Mouse (Mus musculus): ENCODE measurements around the gene Uqcrh. TPM values are rescaled to one million over a fixed set of nuclear protein-coding genes. Genes with fewer than 3 reads are reported as not detected.

The Uqcrh gene
- total RNA-seq, 2 experiments from 2014 or later = 876 to 989 TPM

DNA sequence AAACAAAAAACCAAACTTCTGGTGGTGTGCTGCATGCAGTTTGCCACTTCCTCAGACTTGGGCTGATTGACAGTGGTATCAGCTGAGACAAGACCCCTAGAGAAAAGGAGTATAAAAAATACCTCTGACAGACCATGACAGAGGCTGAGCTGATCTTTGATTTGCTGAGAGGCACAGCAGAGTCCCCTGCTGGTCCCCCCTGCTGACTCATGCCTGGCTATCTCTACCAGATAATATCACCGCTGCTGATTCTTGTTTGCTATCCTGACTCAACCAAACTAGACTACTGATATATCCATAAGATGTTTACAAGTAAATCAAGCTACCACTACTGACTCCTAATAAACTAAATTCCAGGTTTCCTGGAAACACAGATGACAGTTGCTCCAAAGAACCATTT, 11.0 kb downstream of the Uqcrh start:
- intact Hi-C loops (cut with DNase I; ENCODE audit: low total_unique reads) = no loop called here
- DNase-seq = no peak

DNA sequence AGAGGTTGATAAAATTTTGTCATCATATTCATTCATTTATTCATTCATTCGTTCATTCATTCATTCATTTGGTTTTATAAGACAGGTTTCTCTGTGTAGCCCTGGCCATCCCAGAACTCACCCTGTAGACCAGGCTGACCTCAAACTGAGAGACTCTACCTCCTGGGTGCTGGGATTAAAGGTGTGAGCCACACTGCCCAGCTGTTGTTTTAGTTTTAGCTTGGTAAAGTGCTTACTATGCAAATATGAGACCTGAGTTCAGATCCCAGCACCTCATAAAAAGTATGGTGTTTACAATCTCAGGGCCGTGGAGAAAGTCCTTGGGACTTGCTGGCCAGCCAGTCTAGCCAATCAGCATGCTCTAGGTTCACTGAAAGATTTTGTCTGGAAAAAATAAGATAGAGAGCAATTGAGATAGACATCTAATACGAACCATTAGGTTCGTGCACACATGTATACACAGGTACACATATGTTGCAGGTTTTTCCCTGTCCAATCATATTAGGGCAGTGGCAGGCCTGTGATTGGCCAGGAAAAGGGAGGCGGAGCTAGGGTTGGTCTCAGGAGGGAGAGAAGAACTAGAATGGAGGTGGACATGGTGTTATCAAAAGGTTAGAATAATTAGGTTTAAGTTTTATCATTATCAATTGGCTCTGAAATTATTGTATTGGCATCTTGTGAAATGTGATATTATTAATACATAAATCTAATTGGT, 15.7 kb downstream of the Uqcrh start:
- intact Hi-C loops (cut with DNase I; ENCODE audit: low total_unique reads) = no loop called here
- no peak for DNase-seq

DNA sequence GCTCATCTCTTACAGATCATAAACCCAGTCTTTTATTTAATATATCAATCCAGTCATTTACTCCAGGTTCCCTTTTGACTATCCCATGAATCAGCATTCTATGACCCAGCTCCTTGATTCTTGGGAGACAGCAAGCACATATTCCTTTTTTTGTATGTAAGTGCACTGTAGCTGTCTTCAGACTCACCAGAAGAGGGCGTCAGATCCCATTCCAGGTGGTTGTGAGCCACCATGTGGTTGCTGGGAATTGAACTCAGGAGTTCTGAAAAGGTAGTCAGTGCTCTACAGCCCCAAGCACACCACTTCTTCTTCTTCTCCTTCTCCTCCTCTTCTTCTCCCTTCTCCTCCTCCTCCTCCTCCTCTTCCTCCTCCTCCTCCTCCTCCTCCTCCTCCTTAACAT, 17.3 kb downstream of the Uqcrh start:
- intact Hi-C loops (cut with DNase I; ENCODE audit: low total_unique reads) = no loop called here

DNA sequence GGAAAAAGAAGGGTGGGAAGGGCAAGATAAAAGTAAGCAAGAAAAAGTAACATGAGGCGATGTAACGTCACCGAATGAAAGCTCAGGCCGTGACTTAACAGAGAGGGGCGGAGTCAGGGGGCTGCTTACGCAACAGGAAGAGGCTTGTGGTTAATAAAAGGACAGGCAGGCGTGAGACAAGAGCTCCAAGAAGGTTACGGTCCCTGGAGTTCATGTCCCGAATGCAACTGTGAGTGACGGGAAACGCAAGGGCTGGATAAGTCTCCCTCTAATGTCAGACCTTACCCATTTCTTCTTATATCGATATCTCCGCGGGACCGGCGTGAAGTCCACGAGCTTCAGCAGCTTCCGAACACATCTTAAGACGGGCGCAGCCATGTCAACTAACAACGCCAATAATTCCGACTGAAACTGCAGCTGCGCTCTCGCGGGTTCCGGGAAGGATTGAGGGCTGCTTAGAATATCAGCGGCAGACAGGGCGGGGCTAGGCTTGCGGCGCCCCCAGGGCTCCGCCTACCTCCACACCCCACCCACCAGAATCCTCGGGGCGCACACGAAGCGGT, 21.4 kb downstream of the Uqcrh start, which contains the start of gene Nsun4:
Nsun4 (minus strand) TSS at position 478 of the 563 bp plus-strand sequence.
- intact Hi-C loops (cut with DNase I; ENCODE audit: low total_unique reads) = no loop called here

More for the DNA sequence above, 17.3 kb downstream of the Uqcrh start:
- no peak for DNase-seq

DNA sequence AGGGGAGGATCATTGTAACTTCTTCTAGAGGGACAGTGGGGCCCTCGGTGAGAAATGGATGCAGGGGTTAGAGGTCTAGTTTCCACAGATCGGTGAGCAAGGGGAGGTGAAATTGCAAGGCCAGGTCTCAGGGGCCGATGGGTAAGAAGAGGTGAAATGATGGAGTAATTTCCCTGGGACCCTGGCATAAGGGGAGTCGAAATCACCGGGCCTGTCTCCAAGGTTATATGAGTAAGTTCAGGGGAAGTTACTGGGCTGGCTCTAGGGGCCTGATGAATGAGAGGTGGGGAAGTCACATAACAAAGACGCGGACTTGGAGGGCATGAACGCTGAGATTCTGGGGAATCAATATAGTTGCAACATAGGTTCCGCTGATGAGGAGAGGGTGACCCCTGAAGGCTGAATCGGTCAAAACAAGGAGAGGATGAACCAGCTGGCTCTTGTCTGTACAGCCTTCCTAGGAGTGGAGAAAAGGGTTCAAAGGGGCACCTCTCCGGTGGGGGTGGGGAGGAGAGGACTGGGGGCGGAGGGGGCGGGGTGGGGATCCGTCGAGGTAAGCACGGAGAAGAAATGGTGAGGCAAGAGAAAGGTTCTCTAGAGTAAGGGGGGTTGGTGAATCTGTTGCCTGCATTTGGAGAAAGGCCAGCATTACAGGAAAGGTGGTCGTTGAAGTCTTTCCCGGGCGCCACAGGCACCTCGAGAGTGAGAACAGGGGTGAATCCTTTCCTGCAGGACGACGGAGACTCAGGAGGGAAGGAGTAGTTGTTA, 22.2 kb downstream of the Uqcrh start:
- intact Hi-C loops (cut with DNase I; ENCODE audit: low total_unique reads) = no loop called here
- DNase-seq = no peak

More for the DNA sequence above, 21.4 kb downstream of the Uqcrh start, which contains the start of gene Nsun4:
- DNase-seq = peak; percentile 89

DNA sequence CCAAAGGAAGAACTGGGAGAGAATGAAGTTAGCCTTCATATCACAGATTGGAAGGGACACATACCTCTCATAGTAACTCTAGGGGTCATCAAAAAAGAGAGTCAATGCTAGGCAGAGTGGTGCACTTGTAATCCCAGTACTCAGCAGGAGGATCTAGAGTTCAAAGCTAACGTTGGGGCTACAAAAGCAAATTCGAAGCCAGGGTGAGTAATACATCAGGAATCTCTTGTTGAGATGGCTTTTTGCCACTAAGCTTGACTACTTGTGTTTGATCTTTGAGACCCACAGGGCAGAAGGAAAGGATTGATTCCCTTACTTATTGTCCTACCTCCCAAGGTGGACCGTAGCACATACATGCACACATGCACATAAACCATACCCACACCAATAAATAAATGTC, 25.7 kb downstream of the Uqcrh start:
- intact Hi-C loops (cut with DNase I; ENCODE audit: low total_unique reads) = no loop called here
- DNase-seq = no peak

DNA sequence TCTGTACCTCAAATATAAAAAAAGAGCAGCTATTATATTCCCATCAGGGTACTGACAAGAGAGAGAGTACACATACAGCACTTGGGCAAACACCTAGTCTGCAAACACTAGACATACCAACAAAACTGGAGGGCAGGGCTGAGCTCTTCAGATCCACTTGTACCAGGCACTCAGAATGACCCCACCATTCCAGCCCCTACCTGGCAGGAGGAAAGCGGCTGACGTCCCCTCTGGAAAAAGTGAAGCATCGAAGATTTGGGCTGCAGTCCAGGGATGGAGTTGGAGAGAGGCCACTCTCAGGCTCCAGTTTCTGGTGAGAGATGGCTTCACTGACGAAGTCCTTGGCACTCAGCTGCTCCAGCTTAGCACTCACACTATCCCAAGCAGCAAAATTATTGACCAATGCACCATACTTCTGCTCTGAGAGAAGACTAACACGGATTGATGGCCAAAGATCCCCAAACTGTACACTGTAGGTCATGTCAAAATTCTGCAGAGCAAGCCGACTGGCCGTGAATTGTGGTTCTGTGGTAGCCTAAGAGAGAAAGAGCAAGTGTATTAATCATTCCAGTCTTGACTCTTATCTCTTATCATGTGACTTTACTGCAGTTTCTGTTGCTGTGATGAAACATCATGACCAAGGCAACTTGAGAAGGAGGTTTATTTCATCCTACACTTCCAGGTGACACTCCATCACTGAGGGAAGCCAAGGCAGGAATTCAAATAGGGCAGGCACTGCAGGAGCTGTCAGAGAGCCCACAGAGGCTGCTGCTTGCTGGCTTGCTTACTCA, 26.5 kb downstream of the Uqcrh start:
- intact Hi-C loops (cut with DNase I; ENCODE audit: low total_unique reads) = no loop called here
- DNase-seq = peak; percentile 42

DNA sequence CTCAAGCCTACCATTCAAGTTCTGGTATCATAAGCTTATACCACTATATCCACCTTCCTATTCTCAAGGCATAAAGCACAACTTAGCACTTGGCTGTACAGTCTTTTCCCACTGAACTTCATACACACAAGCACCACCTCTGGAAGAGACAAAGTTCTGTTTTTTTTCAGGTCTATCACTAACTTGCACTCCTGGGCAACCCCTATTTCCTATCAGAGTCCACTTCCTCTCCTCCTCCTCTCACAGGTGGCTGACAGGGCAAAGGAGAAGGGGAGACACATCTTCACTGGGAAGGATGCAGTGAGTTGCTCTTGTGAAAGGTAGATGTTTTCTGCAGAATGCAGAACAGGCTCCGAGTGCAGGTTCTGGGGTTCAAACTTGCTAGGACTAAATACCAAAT, 27.2 kb downstream of the Uqcrh start:
- DNase-seq = no peak
- intact Hi-C loops (cut with DNase I; ENCODE audit: low total_unique reads) = no loop called here

DNA sequence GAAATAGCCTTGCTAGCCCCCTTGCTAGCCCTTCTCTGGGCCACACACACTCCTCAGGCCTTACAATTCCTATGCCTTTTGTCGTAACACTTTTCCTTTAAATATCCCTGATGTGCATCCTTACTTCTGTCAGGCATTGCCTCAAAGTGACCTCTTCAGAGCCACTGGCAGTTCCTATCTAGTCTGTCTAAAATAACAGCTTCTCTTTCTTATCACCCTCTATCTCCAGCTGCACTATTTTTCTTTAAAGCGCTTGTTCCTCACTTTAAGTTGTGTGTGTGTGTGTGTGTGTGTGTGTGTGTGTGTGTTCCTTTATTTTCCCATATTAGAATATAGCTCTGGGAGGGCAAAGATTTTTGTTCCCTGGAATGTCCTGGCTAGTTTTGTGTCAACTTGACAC, 28.3 kb downstream of the Uqcrh start:
- DNase-seq = no peak
- intact Hi-C loops (cut with DNase I; ENCODE audit: low total_unique reads) = no loop called here

DNA sequence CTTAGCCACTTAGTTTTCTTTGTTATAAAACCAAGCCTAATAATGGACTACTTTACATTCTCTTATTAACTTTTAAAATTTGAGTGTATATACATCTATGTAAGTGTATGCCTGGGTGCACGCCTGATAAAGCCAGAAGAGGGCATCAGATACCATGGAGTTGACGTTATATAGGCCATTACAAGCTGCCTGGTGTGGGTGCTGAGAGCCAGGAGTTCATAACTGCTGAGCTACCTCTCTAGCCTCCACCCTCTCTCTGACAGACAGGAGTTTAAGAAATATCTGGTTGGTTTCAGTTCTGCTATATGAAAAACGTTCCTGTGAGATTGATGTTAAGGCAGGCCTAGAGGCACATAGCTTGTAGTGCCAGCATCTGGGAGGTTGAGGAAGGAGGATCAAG, 32.7 kb downstream of the Uqcrh start:
- DNase-seq = no peak

DNA sequence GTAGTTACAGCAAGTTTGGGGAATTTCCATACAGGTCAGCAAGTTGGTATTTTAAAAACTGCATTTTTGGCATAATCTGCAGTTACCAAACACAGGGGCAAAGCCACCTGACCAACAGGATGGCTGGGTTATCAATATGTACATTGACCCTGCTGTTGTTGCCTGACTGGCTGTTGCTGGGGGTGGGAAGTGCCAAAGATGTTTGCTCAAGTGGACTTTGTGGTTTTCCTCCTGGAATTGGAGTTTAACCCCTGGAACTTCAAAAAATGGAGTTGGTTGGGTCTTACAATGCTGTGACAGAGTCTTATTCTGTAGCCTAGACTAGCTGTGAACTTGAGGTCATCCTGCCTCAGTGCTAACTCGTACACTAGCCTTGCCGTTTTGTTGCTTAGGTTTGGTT, 34.4 kb downstream of the Uqcrh start:
- intact Hi-C loops (cut with DNase I; ENCODE audit: low total_unique reads) = no loop called here
- no peak for DNase-seq

More for the DNA sequence above, 32.7 kb downstream of the Uqcrh start:
- intact Hi-C loops (cut with DNase I; ENCODE audit: low total_unique reads) = no loop called here

DNA sequence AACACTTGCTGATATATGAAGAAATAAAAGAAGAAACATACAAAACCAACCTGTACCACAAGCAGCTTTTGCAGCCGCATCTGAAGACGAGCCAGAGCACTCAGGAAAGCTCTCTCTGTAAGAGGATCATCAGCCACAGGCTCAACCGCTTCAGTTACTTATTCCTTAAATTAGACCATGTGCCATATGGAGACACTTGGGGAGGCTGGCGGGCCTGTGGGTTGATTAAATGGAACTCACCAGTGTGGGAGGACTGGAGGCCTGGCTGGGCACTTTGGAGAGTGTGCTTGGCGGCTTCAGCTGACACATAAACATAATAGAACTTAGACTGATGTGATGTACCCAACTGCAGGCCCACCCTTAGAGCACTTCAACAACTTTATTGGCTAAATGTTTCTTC, 41.5 kb downstream of the Uqcrh start:
- intact Hi-C loops (cut with DNase I; ENCODE audit: low total_unique reads) = no loop called here
- DNase-seq = no peak

DNA sequence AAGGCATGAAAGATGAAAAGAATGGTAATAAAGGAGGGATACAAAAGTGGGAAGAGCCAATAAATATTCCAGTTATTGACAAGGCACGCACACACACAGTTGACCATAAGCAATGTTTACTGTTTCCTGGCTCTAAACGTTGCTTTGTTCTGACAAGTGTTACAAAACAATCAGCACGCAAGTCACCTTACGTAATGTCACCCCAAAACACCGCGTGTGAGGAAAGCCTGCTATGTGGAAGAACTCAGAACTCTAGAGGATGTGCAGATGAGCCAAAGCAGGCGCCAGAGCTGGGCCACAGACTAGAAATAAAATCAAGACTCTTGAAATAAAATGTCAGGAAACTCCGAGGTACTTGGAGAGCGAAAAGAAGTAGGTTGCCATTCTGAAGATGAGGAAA, 42.0 kb downstream of the Uqcrh start:
- no peak for DNase-seq
- intact Hi-C loops (cut with DNase I; ENCODE audit: low total_unique reads) = no loop called here

DNA sequence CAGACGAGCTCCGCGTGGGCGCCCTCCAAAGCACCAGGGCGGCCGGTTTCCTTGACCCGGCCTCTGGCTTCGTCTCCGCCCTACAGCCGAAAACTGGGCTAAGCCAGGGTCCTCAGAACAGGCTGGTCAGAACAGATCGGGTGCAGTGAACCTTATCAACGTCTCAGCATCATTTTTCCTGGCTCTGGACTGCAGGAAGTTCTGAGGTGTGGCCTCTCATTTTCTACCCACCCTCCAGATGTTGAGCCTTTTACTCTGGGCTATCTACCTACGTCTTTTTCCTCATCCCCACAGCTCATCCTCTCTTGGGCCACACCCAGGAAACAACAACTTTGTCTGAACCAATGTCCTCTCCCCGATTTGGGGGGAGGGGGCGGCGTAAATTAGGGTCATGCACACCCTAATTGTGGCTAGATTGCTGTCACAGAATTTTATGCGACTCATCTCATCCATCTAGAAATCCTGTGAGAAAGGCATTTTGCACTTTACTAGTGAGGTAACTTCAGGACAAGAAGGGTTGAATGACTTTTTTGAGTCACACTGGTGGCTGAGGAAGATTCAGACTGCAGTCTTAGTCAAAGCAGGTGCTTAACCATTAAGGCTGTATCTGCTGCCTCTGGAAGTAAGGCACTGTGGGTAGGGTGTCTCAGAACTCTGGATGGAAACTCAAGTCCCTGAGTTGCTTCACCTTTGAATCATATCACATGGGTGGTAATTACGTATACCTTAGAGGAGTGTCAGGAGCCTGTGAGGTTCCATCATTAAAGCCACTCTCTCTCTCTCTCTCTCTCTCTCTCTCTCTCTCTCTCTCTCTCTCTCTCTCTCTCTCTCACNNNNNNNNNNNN, 56.7 kb downstream of the Uqcrh start, which contains the start of gene Faah:
Faah (minus strand) TSS at position 25 of the 845 bp plus-strand sequence.
- intact Hi-C loops (cut with DNase I; ENCODE audit: low total_unique reads) = no loop called here
- no peak for DNase-seq

DNA sequence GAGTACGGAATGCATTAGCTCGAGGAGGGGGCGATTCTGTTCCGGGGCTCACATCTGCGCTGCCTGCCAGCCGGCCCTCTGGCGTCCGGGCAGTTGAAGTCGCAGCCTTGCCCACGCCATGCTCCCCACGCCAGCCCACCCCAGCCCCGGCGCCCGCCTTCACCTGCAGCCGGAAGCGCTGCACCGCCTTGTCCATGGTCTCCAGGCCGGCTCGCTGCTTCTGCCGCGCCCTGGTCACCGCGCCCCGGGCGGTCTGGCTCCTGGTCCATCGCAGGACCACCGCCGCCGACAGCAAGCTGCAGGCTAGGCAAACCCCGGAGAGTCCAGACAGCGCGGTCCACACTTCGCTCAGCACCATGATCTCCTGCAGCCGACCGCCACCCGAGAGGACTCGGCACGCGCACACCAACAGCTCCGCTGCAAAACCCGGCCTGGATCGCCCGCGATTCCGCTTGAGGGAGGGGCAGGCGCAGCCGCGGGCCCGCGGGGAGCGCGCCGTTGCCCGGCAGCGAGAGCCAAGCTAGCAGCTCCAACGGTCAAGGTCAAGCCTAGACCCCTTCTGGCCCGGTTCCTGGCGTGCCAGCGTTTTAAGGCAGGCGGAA, 57.5 kb downstream of the Uqcrh start:
- intact Hi-C loops (cut with DNase I; ENCODE audit: low total_unique reads) = no loop called here
- peak; percentile 64 for DNase-seq

Measured in gastrocnemius, postnatal 14 days (tissue).